Mouse (Mus musculus) inflammation-experienced regulatory T-cells, adult 6 months (primary cell): ENCODE measurements around the gene Zfp326. TPM values are rescaled to one million over a fixed set of nuclear protein-coding genes. Genes with fewer than 3 reads are reported as not detected.

Experiments used
- polyA plus RNA-seq, 3 experiments: library from polyadenylated mRNA; unstranded; fragments of 100-300 nt; shearing (Covaris generic); gene quantifications; one replicate each; pipeline ENCODE4 v1.2.1; 2017

Gene Zfp326
- polyA plus RNA-seq, 3 experiments from 2014 or later: 13.0 to 23.1 (median 15.0) TPM

Other genes starting within 250 kb of the Zfp326 start
- gene Lrrc8d, start 176.6 kb upstream of the Zfp326 start, polyA plus RNA-seq: 10 to 100 TPM; 11.8 to 28.4 (median 26.5) TPM